Mouse (Mus musculus) embryonic fibroblast, embryonic 13.5 days (primary cell): ENCODE results near the gene Gnl1.
A peak's percentile ranks its signal among the peaks of the same experiment; 100 is the strongest.

ENCODE experiments used
- CTCF ChIP-seq: IDR thresholded peaks from 2 replicates; pipeline ENCODE4 v1.5.1; 2011; ENCODE audit warnings: mild to moderate bottlenecking, control low read depth, low read length, moderate library complexity, borderline replicate concordance; ENCODE audit not compliant: insufficient read depth
- POLR2A ChIP-seq: IDR thresholded peaks from 2 replicates; pipeline ENCODE4 v1.6.1; 2011; ENCODE audit warnings: low read depth, mild to moderate bottlenecking, control low read depth, low read length, moderate library complexity

DNA sequence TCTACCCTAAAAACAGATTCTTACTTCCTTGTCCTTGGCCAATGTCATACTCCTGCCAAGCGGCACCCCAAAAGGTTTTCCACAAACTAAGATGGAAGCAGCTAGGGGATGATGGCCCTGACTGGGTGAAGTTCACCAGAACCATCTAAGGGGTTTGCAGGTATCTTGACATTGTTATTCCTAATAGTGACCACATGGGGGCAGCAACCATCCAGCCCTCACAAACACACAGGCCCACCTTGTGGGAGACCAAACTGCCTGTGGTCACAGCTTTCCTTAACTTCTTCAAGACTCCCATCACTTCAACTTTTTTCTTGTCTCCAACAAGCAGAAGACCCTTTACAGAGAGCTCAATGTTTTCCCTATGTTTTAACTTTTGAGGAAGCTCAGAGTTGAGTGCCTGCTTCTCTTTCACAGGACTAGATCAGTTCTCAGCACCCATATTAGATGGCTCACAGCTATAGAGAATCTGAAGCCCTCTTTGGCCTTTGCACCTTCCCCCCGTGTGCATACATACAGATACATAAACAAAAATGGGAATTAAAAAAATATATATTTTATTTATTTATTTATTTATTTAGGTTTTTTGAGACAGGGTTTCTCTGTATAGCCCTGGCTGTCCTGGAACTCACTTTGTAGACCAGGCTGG is 41.8 kb upstream of the Gnl1 start:
- TF ChIP-seq POLR2A (no peak), CTCF (peak; percentile 56; the same call in 1 of the 2 replicates)
